Mouse (Mus musculus) midbrain, embryonic 13.5 days (tissue): ENCODE measurements around the gene Pbx2. TPM values are rescaled to one million over a fixed set of nuclear protein-coding genes. Genes with fewer than 3 reads are reported as not detected.

Source experiments
- ATAC-seq: fragments of 200-750 bp; cut with Nextera tagmentation; 2 replicates; pipeline ENCODE4 v1.8.0; 2017; ENCODE audit warnings: mild to moderate bottlenecking, moderate TSS enrichment, moderate library complexity
- H3K27ac ChIP-seq: fragments of 300-500 bp; sonication (generic); 2 replicates; pipeline ENCODE4 v1.5.1; 2015; ENCODE audit warnings: inconsistent platforms, mild to moderate bottlenecking, moderate library complexity
- H3K27me3 ChIP-seq: fragments of 300-500 bp; sonication (generic); 2 replicates; pipeline ENCODE4 v1.6.1; 2015; ENCODE audit warnings: mild to moderate bottlenecking, inconsistent platforms
- H3K36me3 ChIP-seq: fragments of 300-500 bp; sonication (generic); 2 replicates; pipeline ENCODE4 v1.6.1; 2015; ENCODE audit warnings: mild to moderate bottlenecking, inconsistent platforms
- H3K4me1 ChIP-seq: fragments of 300-500 bp; sonication (generic); replicated peaks from 2 replicates; pipeline ENCODE4 v1.6.1; 2015; ENCODE audit warnings: inconsistent platforms
- H3K4me2 ChIP-seq: fragments of 300-500 bp; sonication (generic); replicated peaks from 2 replicates; pipeline ENCODE4 v1.6.1; 2015; ENCODE audit warnings: moderate library complexity, mild to moderate bottlenecking, inconsistent platforms
- H3K4me3 ChIP-seq: fragments of 300-500 bp; sonication (generic); replicated peaks from 2 replicates; pipeline ENCODE4 v1.5.1; 2015; ENCODE audit warnings: mild to moderate bottlenecking, inconsistent platforms
- H3K9ac ChIP-seq: fragments of 300-500 bp; sonication (generic); replicated peaks from 2 replicates; pipeline ENCODE4 v1.6.1; 2015; ENCODE audit warnings: mild to moderate bottlenecking, inconsistent platforms
- H3K9me3 ChIP-seq: fragments of 300-500 bp; sonication (generic); 2 replicates; pipeline ENCODE4 v1.6.1; 2016; ENCODE audit warnings: mild to moderate bottlenecking, inconsistent platforms
- WGBS: fragments of 180-500 bp; shearing (Covaris S2); methylation state at CpG from one replicate; pipeline ENCODE4 v1.1.7; 2015; 5-methylcytosine and 5-hydroxymethylcytosine counted together
- polyA plus RNA-seq: library from polyadenylated mRNA; unstranded; fragments of >200 nt; fragmentation: Nextera tagmentation; extraction: Ambion mirVana; gene quantifications from 2 replicates; pipeline ENCODE4 v1.2.1, GENCODE M21; 2015

Gene Pbx2
- polyA plus RNA-seq, 1 experiment from 2014 or later = 13.3 TPM

DNA sequence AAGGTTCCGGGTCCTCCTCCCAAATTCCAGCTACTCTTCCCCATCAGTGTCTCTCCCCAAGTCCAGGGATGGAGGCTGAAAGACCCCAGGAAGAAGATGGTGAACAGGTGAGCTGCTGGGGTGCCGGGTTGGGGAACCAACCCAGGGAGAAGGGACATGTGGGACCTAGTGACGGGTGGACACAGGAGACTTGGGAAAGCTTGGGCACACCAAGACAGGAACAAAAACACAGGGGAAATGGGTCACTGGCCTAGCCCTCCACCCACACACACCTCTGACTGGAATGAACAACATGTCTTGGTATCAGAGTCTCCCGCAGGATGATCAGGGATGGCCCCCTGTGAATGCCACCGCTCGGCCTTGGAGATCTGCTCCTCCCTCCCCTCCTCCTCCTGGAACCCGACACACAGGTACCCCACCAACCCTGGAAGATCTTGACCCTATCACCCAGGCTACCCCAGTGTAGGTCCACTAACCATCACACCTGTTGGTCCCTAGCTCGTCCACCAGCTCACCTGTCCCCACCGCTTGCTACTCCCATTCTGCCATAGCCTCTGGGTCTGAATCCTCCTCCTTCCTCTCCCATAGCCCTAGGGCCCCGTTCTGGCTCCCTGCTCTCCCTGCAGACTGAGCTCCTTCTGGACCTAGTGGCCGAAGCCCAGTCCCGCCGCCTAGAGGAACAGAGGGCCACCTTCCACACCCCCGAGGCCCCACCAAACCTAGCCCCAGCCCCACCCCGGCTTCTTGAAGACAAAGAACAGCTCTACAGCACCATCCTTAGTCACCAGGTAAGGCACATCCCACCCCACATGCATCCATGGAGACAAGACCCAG, 695 bp upstream of the Pbx2 start:
- Histone ChIP-seq H3K9me3 (no peaks in the 10 kb centered on the region), H3K4me2 (peak overlapping the region; percentile 96), H3K9ac (no peak overlapping the region), H3K27me3 (no peaks in the 10 kb centered on the region), H3K4me3 (peak overlapping the region; percentile 84; the same call in 1 of the 2 replicates), H3K4me1 (peaks cover 82% of the 10 kb centered on the region), H3K27ac (peak overlapping the region; percentile 99), H3K36me3 (peaks cover 9% of the 10 kb centered on the region)
- no peak for ATAC-seq
- WGBS = 71% methylated on average over 15 of the region's 15 CpGs

DNA sequence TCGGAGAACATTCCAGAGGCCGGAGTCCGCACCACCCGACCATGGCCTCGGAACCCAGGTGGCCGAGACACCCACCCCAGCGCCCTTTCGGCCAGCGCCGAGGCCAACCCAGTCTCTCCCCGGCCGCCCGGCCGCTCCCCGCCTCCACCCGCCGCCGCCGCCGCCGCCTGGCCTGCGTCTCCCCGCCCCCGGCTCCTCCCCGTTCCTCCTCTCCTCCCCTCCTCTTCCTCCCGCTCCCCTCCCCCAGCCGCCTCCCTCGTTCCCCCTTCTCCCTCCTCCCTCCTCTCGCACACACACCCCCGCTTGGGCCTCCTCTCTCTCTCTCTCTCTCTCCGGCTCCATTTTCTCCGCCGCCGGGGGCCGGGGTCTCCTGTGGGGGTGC, 919 bp downstream of the Pbx2 start:
- H3K27me3 ChIP-seq = no peaks in the 10 kb centered on the region
- peak; percentile 38 for ATAC-seq
- H3K4me2 ChIP-seq = peak overlapping the region; percentile 96
- H3K27ac ChIP-seq = peak overlapping the region; percentile 99
- under 1% methylated on average over 32 of the region's 35 CpGs for WGBS
- H3K4me3 ChIP-seq = peak overlapping the region; percentile 84
- H3K36me3 ChIP-seq = peaks cover 17% of the 10 kb centered on the region
- peaks cover 81% of the 10 kb centered on the region for H3K4me1 ChIP-seq
- H3K9ac ChIP-seq = peak overlapping the region; percentile 99
- no peaks in the 10 kb centered on the region for H3K9me3 ChIP-seq

DNA sequence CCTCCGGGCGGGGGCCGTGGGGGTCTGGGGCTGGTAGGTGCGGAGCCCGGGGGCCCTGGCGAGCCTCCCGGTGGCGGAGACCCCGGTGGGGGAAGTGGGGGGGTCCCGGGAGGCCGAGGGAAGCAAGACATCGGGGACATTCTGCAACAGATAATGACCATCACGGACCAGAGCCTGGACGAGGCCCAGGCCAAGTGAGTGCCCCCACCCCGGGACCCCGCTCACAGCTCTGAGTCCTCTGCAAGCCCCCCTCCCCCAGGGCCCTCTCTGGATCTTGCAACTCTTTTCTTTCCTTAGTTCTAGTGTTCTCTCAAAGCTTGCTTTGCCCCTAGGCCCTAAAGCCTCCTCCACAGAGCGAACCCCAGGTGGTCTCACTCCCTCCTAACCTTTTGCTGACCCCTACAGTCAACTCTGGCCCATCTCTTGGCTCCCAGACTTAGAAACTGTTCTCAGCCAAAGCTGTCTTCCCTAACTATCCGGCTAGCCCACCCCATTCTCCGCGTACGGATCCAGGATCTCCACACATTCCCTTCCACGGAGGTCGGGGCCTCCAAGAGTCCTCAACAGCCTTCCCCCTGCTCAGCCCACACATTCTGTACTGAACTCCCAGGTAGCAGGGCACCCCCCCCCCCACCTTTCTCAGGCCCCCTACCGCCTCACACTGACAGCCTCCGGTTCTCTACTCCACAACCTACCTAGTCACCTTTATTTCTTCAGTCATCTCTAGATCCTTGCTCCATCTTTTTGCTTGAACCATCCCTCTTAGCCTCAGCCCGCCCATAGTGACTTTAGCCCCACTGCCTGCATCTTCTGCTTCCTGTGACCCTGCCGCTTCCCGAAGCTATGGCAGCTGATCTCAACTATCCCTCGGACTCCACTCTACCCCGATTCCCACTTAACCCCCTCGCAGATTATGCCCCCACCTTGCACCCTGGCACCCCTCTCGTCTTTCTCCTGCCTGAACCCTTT, 1.8 kb downstream of the Pbx2 start:
- H3K4me2 ChIP-seq = peak overlapping the region; percentile 96
- peak; percentile 34 for ATAC-seq
- WGBS = 2% methylated on average over 31 of the region's 32 CpGs
- H3K27me3 ChIP-seq = no peaks in the 10 kb centered on the region
- peak overlapping the region; percentile 99 for H3K9ac ChIP-seq
- peaks cover 17% of the 10 kb centered on the region for H3K36me3 ChIP-seq
- no peaks in the 10 kb centered on the region for H3K9me3 ChIP-seq
- peak overlapping the region; percentile 99 for H3K27ac ChIP-seq
- H3K4me3 ChIP-seq = peak overlapping the region; percentile 84
- peaks cover 85% of the 10 kb centered on the region for H3K4me1 ChIP-seq

DNA sequence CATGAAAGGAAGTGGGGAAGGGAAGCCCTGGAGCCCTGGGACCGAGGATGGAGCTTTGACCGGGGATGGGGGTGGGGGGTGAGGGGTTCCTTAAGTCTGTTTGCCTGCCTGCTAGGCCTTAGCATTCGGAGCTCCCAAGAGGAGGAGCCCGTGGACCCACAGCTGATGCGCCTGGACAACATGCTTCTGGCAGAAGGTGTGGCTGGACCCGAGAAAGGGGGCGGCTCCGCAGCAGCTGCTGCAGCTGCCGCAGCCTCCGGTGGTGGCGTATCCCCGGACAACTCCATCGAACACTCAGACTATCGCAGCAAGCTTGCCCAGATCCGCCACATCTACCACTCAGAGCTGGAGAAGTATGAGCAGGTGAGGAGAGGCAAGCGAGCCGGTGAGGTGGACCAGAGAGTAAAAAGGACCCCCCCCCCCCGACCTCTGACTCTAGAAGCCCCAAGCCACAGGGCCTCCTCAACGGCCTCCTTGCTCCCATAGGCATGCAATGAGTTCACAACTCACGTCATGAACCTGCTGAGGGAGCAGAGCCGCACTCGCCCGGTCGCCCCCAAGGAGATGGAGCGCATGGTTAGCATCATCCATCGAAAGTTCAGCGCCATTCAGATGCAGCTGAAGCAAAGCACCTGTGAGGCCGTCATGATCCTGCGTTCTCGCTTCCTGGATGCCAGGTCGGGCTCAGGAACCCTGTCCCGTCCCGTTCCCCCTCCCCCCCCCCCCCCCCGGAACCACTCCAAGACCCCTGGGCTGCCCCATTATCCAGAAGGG, 2.9 kb downstream of the Pbx2 start:
- Histone ChIP-seq H3K4me2 (peak overlapping the region; percentile 96), H3K4me1 (peaks cover 79% of the 10 kb centered on the region), H3K27me3 (no peaks in the 10 kb centered on the region), H3K4me3 (peak overlapping the region; percentile 84), H3K9me3 (no peaks in the 10 kb centered on the region), H3K9ac (peak overlapping the region; percentile 99), H3K27ac (peak overlapping the region; percentile 99), H3K36me3 (peaks cover 17% of the 10 kb centered on the region)
- no peak for ATAC-seq
- 47% methylated on average over 34 of the region's 34 CpGs for WGBS

DNA sequence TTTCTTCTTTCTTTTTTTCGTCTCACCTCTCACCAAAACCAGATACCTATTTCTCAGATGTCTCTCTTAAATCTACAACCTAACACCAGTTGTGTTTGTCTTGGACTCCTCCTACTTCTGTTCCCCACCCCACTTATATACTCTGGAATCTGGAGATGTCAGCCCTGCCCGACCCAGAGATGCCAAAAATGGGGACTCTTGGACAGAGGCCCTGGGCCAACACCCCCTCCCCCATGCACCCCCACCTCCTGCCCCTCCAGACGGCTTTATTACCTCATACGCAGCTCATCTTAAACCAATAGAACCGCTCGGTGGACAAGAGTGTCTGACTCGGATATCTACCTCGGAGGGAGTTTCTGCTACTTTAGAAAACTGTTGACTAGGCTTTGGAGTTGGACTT, 5.0 kb downstream of the Pbx2 start:
- H3K27ac ChIP-seq = no peak overlapping the region
- no peak overlapping the region for H3K9ac ChIP-seq
- 73% methylated on average over 8 of the region's 8 CpGs for WGBS
- H3K9me3 ChIP-seq = no peaks in the 10 kb centered on the region
- ATAC-seq = no peak
- H3K36me3 ChIP-seq = peaks cover 33% of the 10 kb centered on the region
- no peak overlapping the region for H3K4me2 ChIP-seq
- no peak overlapping the region for H3K4me3 ChIP-seq
- peaks cover 58% of the 10 kb centered on the region for H3K4me1 ChIP-seq
- no peaks in the 10 kb centered on the region for H3K27me3 ChIP-seq

DNA sequence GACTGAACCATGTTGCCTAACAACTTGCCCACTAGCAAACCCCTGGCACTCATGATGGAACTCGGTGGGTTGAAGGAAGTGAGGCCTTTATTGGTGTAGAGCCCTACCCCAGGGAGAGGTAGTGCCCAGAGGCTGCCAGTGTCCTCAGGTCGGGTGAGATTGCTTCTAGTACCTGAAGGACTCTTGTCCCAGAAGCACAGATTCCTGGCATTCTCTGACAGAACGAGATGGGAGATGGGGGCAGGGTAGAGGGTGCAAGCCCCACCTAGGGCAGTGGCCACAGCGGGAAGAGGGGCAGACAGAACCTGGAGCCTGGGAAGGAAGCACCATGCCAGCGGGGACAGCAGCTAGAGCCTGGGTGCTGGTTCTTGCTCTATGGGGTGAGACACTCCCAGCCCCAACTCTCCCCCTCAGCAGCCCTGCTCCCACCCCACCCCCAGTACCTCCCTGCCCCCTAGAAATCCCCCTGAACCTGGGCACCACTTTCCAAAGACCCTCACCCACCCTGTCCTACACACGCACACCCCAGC, 6.6 kb downstream of the Pbx2 start, which contains the start of gene Ager:
Ager (plus strand) TSS at position 297 of the 530 bp plus-strand sequence.
- WGBS = 18% methylated on average over 6 of the region's 6 CpGs

DNA sequence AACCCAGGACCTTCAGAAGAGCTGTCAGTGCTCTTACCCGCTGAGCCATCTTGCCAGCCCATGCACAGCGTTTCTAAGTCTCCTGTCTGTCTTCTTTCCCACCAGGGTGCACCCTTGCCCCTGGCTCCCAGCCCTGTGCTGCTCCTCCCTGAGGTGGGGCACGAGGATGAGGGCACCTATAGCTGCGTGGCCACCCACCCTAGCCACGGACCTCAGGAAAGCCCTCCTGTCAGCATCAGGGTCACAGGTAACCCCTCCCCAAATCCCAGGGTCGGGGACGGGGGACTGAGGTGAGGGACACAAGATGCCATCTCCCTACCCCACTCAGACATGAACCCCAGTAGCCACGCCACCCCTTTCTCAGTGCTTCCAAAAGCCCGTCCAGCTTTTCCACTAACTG, 8.8 kb downstream of the Pbx2 start:
- no peak overlapping the region for H3K27ac ChIP-seq
- ATAC-seq = no peak
- WGBS = 75% methylated on average over 9 of the region's 9 CpGs
- no peaks in the 10 kb centered on the region for H3K9me3 ChIP-seq
- H3K4me3 ChIP-seq = no peak overlapping the region
- H3K4me2 ChIP-seq = no peak overlapping the region
- H3K9ac ChIP-seq = no peak overlapping the region
- peaks cover 37% of the 10 kb centered on the region for H3K36me3 ChIP-seq
- H3K27me3 ChIP-seq = no peaks in the 10 kb centered on the region
- H3K4me1 ChIP-seq = peaks cover 47% of the 10 kb centered on the region

More for the DNA sequence above, 6.6 kb downstream of the Pbx2 start, which contains the start of gene Ager:
- H3K4me3 ChIP-seq = no peak within 1 kb of the TSS
- no peak for ATAC-seq
- H3K4me2 ChIP-seq = no peak within 1 kb of the TSS
- peak within 1 kb of the TSS; percentile 2 for H3K27ac ChIP-seq
- H3K27me3 ChIP-seq = no peaks in the 10 kb centered on the region
- peaks cover 41% of the 10 kb centered on the region for H3K36me3 ChIP-seq
- peaks cover 61% of the 10 kb centered on the region for H3K4me1 ChIP-seq
- peak within 1 kb of the TSS; percentile 52; the same call in 1 of the 2 replicates for H3K9ac ChIP-seq
- H3K9me3 ChIP-seq = no peaks in the 10 kb centered on the region

DNA sequence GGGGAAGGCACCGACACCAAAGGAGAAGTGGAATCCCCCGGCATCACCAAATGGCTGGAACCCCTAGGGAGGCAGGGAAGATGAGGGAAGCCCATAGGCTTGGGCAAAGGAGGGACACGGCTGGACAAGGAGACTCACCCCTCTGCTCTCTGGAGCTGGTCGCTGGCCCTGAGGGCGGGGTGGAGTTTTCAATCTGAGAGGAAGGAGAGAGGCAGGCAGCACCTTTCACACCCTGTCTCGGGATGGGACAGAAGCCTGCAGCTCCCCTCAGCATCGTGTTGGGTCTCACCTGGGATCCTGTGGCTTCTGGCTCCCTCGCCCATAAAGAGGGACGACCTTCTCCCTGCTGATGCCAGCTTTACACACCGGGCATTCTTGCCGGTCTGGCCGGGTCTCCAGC, 10.7 kb downstream of the Pbx2 start:
- Histone ChIP-seq H3K36me3 (peaks cover 24% of the 10 kb centered on the region), H3K27me3 (no peaks in the 10 kb centered on the region), H3K4me1 (peaks cover 43% of the 10 kb centered on the region), H3K4me2 (peak overlapping the region; percentile 90), H3K4me3 (peak overlapping the region; percentile 78), H3K9me3 (no peaks in the 10 kb centered on the region), H3K9ac (peak overlapping the region; percentile 23; the same call in 1 of the 2 replicates), H3K27ac (no peak overlapping the region)
- 90% methylated on average over 12 of the region's 12 CpGs for WGBS
- no peak for ATAC-seq

DNA sequence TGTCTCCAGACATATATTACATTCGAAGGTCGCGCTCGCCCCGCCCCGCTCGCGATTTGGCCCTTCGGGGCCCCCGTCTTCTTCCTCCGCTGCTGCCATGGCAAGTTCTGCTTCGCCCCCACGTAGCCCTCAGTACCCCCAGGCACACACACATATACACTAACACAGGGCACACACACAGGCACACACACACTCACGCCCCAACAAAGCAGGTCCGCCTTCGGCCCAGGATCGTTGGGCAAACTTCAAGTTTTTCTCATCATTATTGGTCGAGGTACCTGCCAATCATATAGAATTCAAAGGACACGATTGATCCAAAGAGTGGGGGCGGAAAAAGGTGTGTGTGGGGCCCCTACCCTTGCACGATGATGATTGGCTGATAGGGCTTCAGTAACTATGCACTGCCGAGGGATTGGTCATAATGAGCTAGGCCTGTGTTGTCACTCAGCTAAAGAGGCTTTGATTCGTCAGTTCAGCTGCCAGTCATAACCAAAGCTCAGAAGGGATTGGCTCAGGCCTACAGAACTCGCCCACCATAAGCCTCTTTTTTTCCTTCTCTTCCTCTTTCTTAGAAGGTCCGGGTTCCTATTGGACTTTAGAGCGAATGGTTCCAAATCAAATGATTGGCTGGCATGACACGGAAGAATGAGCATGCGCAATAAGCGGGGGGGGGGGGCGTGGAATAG, 12.5 kb downstream of the Pbx2 start, which contains the start of gene Rnf5:
Rnf5 (minus strand) TSS at position 316 of the 686 bp plus-strand sequence.
- WGBS = under 1% methylated on average over 30 of the region's 30 CpGs
- H3K27me3 ChIP-seq = no peaks in the 10 kb centered on the region
- peaks cover 28% of the 10 kb centered on the region for H3K36me3 ChIP-seq
- peak; percentile 97 for ATAC-seq
- peaks cover 47% of the 10 kb centered on the region for H3K4me1 ChIP-seq
- no peaks in the 10 kb centered on the region for H3K9me3 ChIP-seq
- H3K9ac ChIP-seq = peak within 1 kb of the TSS; percentile 97
- H3K27ac ChIP-seq = peak within 1 kb of the TSS; percentile 91
- H3K4me3 ChIP-seq = peak within 1 kb of the TSS; percentile 93
- H3K4me2 ChIP-seq = peak within 1 kb of the TSS; percentile 100

DNA sequence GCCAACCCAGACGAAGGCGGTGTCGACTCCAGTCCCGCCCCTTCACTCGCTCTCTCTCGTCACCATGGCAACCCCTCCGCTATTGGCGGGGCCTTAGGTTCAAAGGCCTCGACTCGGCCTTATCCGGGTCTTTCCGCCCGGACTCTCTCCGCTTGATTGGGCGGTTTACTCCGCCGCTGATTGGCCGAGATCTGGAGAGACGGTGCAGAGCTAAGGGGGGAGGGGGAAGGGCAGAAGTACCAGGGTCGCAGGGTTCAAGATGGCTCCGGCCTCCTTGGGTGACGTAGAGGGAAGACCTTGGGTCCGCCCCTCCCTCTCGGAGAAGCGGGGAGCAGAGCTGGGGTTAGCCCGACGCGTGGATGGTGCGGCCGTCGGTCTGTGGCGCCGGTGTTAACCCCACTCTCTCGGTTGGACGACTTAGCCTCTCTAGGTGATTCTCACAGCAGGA, 13.0 kb downstream of the Pbx2 start, which contains the start of gene Agpat1:
Agpat1 (plus strand) TSS at position 202 of the 448 bp plus-strand sequence.
- Histone ChIP-seq H3K4me3 (peak within 1 kb of the TSS; percentile 93), H3K9ac (peak within 1 kb of the TSS; percentile 97), H3K36me3 (peaks cover 28% of the 10 kb centered on the region), H3K27ac (peak within 1 kb of the TSS; percentile 91), H3K9me3 (no peaks in the 10 kb centered on the region), H3K27me3 (no peaks in the 10 kb centered on the region), H3K4me1 (peaks cover 53% of the 10 kb centered on the region), H3K4me2 (peak within 1 kb of the TSS; percentile 100)
- WGBS = under 1% methylated on average over 35 of the region's 35 CpGs
- ATAC-seq = peak; percentile 87
